Mouse (Mus musculus): ENCODE measurements around the gene Spert.

The Spert gene

GRCm38 (mm10) chr14:75592978-75593377 lies at the start of gene Spert:
TSS of gene Spert (minus strand) at chr14:75593116.
- DNase-seq (ENCODE audit: low spot score), result no peak

- DNase-seq (ENCODE audit: low spot score), result peak; percentile 62
Observed at GRCm38 (mm10) chr14:75642080-75642479, 49.2 kb upstream of the Spert start, which contains the start of gene Erich6b. TSS of gene Erich6b (plus strand) at chr14:75642259.

- DNase-seq (ENCODE audit: low spot score), result no peak
Observed at GRCm38 (mm10) chr14:75641369-75641768, 48.5 kb upstream of the Spert start.

GRCm38 (mm10) chr14:75640846-75641245 lies 47.9 kb upstream of the Spert start:
- no peak for DNase-seq (ENCODE audit: low spot score)

- DNase-seq (ENCODE audit: low spot score), result peak; percentile 4
Observed at GRCm38 (mm10) chr14:75637641-75638040, 44.7 kb upstream of the Spert start.

GRCm38 (mm10) chr14:75636107-75636506 lies 43.2 kb upstream of the Spert start:
- DNase-seq (ENCODE audit: low spot score), result no peak

- peak; percentile 34 for DNase-seq (ENCODE audit: low spot score)
Observed at GRCm38 (mm10) chr14:75635350-75635749, 42.4 kb upstream of the Spert start.

GRCm38 (mm10) chr14:75628870-75629269 lies 36.0 kb upstream of the Spert start:
- no peak for DNase-seq (ENCODE audit: low spot score)

- DNase-seq (ENCODE audit: low spot score), result no peak
Observed at GRCm38 (mm10) chr14:75622984-75623383, 30.1 kb upstream of the Spert start.

- no peak for DNase-seq (ENCODE audit: low spot score)
Observed at GRCm38 (mm10) chr14:75616375-75616774, 23.5 kb upstream of the Spert start.

- DNase-seq (ENCODE audit: low spot score), result no peak
Observed at GRCm38 (mm10) chr14:75609176-75609575, 16.3 kb upstream of the Spert start.

GRCm38 (mm10) chr14:75583870-75584269 lies 9.0 kb downstream of the Spert start:
- no peak for DNase-seq (ENCODE audit: low spot score)

GRCm38 (mm10) chr14:75579010-75579409 lies 13.9 kb downstream of the Spert start:
- no peak for DNase-seq (ENCODE audit: low spot score)

GRCm38 (mm10) chr14:75566303-75566702 lies 26.6 kb downstream of the Spert start:
- no peak for DNase-seq (ENCODE audit: low spot score)

GRCm38 (mm10) chr14:75565534-75566140 lies 27.3 kb downstream of the Spert start:
- peak; percentile 67 for DNase-seq (ENCODE audit: low spot score)

GRCm38 (mm10) chr14:75561577-75562331 lies 31.2 kb downstream of the Spert start:
- no peak for DNase-seq (ENCODE audit: low spot score)

GRCm38 (mm10) chr14:75541731-75542130 lies 51.2 kb downstream of the Spert start:
- no peak for DNase-seq (ENCODE audit: low spot score)

- no peak for DNase-seq (ENCODE audit: low spot score)
Observed at GRCm38 (mm10) chr14:75540996-75541350, 51.9 kb downstream of the Spert start.

GRCm38 (mm10) chr14:75540216-75540995 lies 52.5 kb downstream of the Spert start:
- DNase-seq (ENCODE audit: low spot score), result no peak

- DNase-seq (ENCODE audit: low spot score), result no peak
Observed at GRCm38 (mm10) chr14:75539205-75539604, 53.7 kb downstream of the Spert start.

All from ovary, postnatal 36 days (tissue).